Mouse (Mus musculus) E14TG2a.4 (cell line): ENCODE results near the gene Socs7.
A peak's percentile ranks its signal among the peaks of the same experiment; 100 is the strongest.

ENCODE experiments used
- H3K27me3 ChIP-seq: 2 replicates; pipeline ENCODE4 v1.6.1; 2014; ENCODE audit warnings: low read length, control low read depth; ENCODE audit not compliant: insufficient read depth
- H3K36me3 ChIP-seq: 2 replicates; pipeline ENCODE4 v1.6.1; 2014; ENCODE audit warnings: low read length, control low read depth; ENCODE audit not compliant: insufficient read depth
- H3K4me1 ChIP-seq: replicated peaks from 2 replicates; pipeline ENCODE4 v1.6.1; 2014; ENCODE audit warnings: low read depth, low read length, control low read depth
- H3K4me3 ChIP-seq: replicated peaks from 2 replicates; pipeline ENCODE4 v1.5.1; 2014; ENCODE audit warnings: mild to moderate bottlenecking, low read length
- H3K9me3 ChIP-seq: 2 replicates; pipeline ENCODE4 v1.6.1; 2014; ENCODE audit warnings: low read length, control low read depth
- CTCF ChIP-seq: conservative IDR thresholded peaks from 2 replicates; pipeline ENCODE4 v1.5.1; 2014; ENCODE audit warnings: low read length
- NANOG ChIP-seq: IDR thresholded peaks from 2 replicates; pipeline ENCODE4 v1.6.1; 2014; ENCODE audit warnings: borderline replicate concordance, low read length, mixed read lengths
- POU5F1 ChIP-seq: IDR thresholded peaks from 2 replicates; pipeline ENCODE4 v1.6.1; 2014; ENCODE audit warnings: low read length, borderline replicate concordance

The Socs7 gene

GRCm38 (mm10) chr11:97445596-97445995, 83.2 kb downstream of the Socs7 start:
- Histone ChIP-seq H3K9me3 (no peaks in the 10 kb centered on the region), H3K4me1 (peaks cover 93% of the 10 kb centered on the region), H3K27me3 (peaks cover 6% of the 10 kb centered on the region), H3K4me3 (0 out of 2 replicates have a peak overlapping the region, but pooled peaks have one; percentile 7), H3K36me3 (peaks cover 74% of the 10 kb centered on the region)
- TF ChIP-seq NANOG: no peak
- no peak for TF ChIP-seq CTCF
- no peak for TF ChIP-seq POU5F1

- peaks cover 93% of the 10 kb centered on the region for H3K4me1 ChIP-seq
- TF ChIP-seq CTCF: no peak
- TF ChIP-seq NANOG: no peak
- TF ChIP-seq POU5F1: no peak
- H3K27me3 ChIP-seq: peaks cover 1% of the 10 kb centered on the region
- 0 out of 2 replicates have a peak overlapping the region, but pooled peaks have one; percentile 7 for H3K4me3 ChIP-seq
- no peaks in the 10 kb centered on the region for H3K9me3 ChIP-seq
- peaks cover 79% of the 10 kb centered on the region for H3K36me3 ChIP-seq
Observed at GRCm38 (mm10) chr11:97445999-97446511, 83.7 kb downstream of the Socs7 start.

GRCm38 (mm10) chr11:97447979-97448378, 85.6 kb downstream of the Socs7 start:
- Histone ChIP-seq H3K4me1 (peaks cover 91% of the 10 kb centered on the region), H3K4me3 (no peak overlapping the region), H3K27me3 (no peaks in the 10 kb centered on the region), H3K36me3 (peaks cover 92% of the 10 kb centered on the region), H3K9me3 (no peaks in the 10 kb centered on the region)
- TF ChIP-seq NANOG (no peak), POU5F1 (no peak), CTCF (no peak)
